Comparison of ENCODE assay signal across 8 mouse cellular contexts in the genomic region with DNA sequence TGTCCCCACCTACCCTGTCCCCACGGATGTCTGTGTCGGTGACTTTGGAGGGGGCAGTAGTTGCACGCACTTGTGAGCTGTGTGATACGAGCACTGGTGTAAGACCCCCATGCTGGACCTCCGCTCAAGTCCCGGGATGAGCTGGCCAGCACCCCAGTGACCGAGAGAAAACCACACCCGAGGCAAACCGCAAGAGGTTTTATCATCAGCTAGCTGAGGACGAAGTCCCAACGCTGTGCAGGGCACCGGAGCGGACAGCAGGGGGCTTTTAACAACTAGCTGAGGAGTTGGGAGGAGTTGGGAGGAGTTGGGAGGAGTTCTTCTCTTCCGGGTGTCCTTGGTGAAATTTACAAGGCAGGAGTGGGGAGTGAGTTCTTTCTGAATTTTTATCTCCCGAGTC. TPM values are rescaled to one million over a fixed set of nuclear protein-coding genes. Genes with fewer than 3 reads are reported as not detected.
DNase-seq lines count a peak whose midpoint lies in the region; ATAC-seq lines count a peak whose summit lies in the region.

No protein-coding gene starts in this region.

- DNase-seq in 3T3-L1 (ENCODE audit: low read depth, low spot score), result peak; percentile 22
- peak; percentile 76 for DNase-seq in adrenal gland, adult 8-10 months
- peak; percentile 63 for DNase-seq in hindbrain, embryonic 10.5 days (ENCODE audit: low spot score)
- DNase-seq in limb, embryonic 10.5 days (ENCODE audit: low spot score), result peak; percentile 52
- peak; percentile 41 for DNase-seq in splenic B cell, adult 2 months (ENCODE audit: low read depth, low spot score)
- no peak for DNase-seq in cerebellum, postnatal 25 days

- H3K36me3 ChIP-seq in forebrain, embryonic 15.5 days, result no peaks in the 10 kb centered on the region
- H3K36me3 ChIP-seq in hindbrain, embryonic 10.5 days, result peaks cover 14% of the 10 kb centered on the region
- peaks cover 23% of the 10 kb centered on the region for H3K36me3 ChIP-seq in limb, embryonic 10.5 days
- no peaks in the 10 kb centered on the region for H3K36me3 ChIP-seq in splenic B cell, adult 2 months (ENCODE audit: control insufficient read depth, insufficient read depth, low read length, poor library complexity, severe bottlenecking)

- H3K4me2 ChIP-seq in forebrain, embryonic 15.5 days (replicated peaks), result peak overlapping the region; percentile 28; the same call in 1 of the 2 replicates

- H3K27ac ChIP-seq in forebrain, embryonic 15.5 days (replicated peaks), result no peak overlapping the region
- H3K27ac ChIP-seq in hindbrain, embryonic 10.5 days, result no peak overlapping the region
- H3K27ac ChIP-seq in limb, embryonic 10.5 days, result no peak overlapping the region

- no peak overlapping the region for H3K9ac ChIP-seq in forebrain, embryonic 15.5 days (replicated peaks)

- H3K27me3 ChIP-seq in forebrain, embryonic 15.5 days, result no peaks in the 10 kb centered on the region
- no peaks in the 10 kb centered on the region for H3K27me3 ChIP-seq in hindbrain, embryonic 10.5 days (ENCODE audit: insufficient read depth, poor library complexity, severe bottlenecking)
- H3K27me3 ChIP-seq in limb, embryonic 10.5 days (ENCODE audit: low read depth, poor library complexity, severe bottlenecking), result no peaks in the 10 kb centered on the region
- H3K27me3 ChIP-seq in splenic B cell, adult 2 months (ENCODE audit: control insufficient read depth, insufficient read depth, low read length, poor library complexity, severe bottlenecking), result no peaks in the 10 kb centered on the region

- 29% methylated on average over 15 of the region's 15 CpGs for WGBS in forebrain, embryonic 15.5 days
- 28% methylated on average over 15 of the region's 15 CpGs for WGBS in hindbrain, embryonic 10.5 days
- 28% methylated on average over 15 of the region's 15 CpGs for WGBS in limb, embryonic 10.5 days

- H3K4me3 ChIP-seq in forebrain, embryonic 15.5 days, result peak overlapping the region; percentile 10; the same call in 1 of the 2 replicates
- peak overlapping the region; percentile 35 for H3K4me3 ChIP-seq in hindbrain, embryonic 10.5 days
- H3K4me3 ChIP-seq in limb, embryonic 10.5 days, result peak overlapping the region; percentile 39

- H3K4me1 ChIP-seq in forebrain, embryonic 15.5 days, result peaks cover 17% of the 10 kb centered on the region
- peaks cover 41% of the 10 kb centered on the region for H3K4me1 ChIP-seq in hindbrain, embryonic 10.5 days (replicated peaks)
- peaks cover 22% of the 10 kb centered on the region for H3K4me1 ChIP-seq in limb, embryonic 10.5 days

- no peak; the same call in 1 of the 2 replicates for ATAC-seq in forebrain, embryonic 15.5 days (replicated peaks)
- ATAC-seq in megakaryocyte progenitor cell, adult 5-6 weeks (replicated peaks; ENCODE audit: poor library complexity), result peak; percentile 64

- no peaks in the 10 kb centered on the region for H3K9me3 ChIP-seq in forebrain, embryonic 15.5 days
- no peaks in the 10 kb centered on the region for H3K9me3 ChIP-seq in hindbrain, embryonic 10.5 days
- no peaks in the 10 kb centered on the region for H3K9me3 ChIP-seq in limb, embryonic 10.5 days (replicated peaks)

RNA-seq across cellular contexts. Expression of gene Aunip, which starts 2.0 kb away (rescaled TPM):
- 1 to 10 TPM in 3 of 4 experiments, under 1 TPM in 1; 0.66 to 2.4 (median 2.2) TPM for total RNA-seq in adrenal gland, adult 8-10 months (2022)
- polyA plus RNA-seq in forebrain, embryonic 15.5 days (2015; fragmentation: Nextera tagmentation; extraction: Ambion mirVana), result 5.1 and 6.8 TPM in 2 replicates
- polyA plus RNA-seq in hindbrain, embryonic 10.5 days (2016; fragmentation: Nextera tagmentation; extraction: Ambion mirVana), result 19.3 and 25.9 TPM in 2 replicates
- 21.9 and 29.6 TPM in 2 replicates for polyA plus RNA-seq in limb, embryonic 10.5 days (2016; fragmentation: Nextera tagmentation; extraction: Ambion mirVana)
- 11.8 and 14.6 TPM in 2 replicates for total RNA-seq in megakaryocyte progenitor cell, adult 5-6 weeks (2015)
- 24.3 and 30.6 TPM in 2 replicates for total RNA-seq in megakaryocyte progenitor cell, adult 5-6 weeks (2017)

RNA-seq across cellular contexts. Expression of gene Paqr7, which starts 16.3 kb away (rescaled TPM):
- 10 to 100 TPM; 54.1 to 81.1 (median 71.3) TPM for total RNA-seq in adrenal gland, adult 8-10 months (2022)
- 10.8 and 12.3 TPM in 2 replicates for polyA plus RNA-seq in forebrain, embryonic 15.5 days (2015; fragmentation: Nextera tagmentation; extraction: Ambion mirVana)
- polyA plus RNA-seq in hindbrain, embryonic 10.5 days (2016; fragmentation: Nextera tagmentation; extraction: Ambion mirVana), result 3.1 and 4.3 TPM in 2 replicates
- polyA plus RNA-seq in limb, embryonic 10.5 days (2016; fragmentation: Nextera tagmentation; extraction: Ambion mirVana), result 1.2 TPM in 2 replicates
- 5.2 and 7.3 TPM in 2 replicates for total RNA-seq in megakaryocyte progenitor cell, adult 5-6 weeks (2015)
- total RNA-seq in megakaryocyte progenitor cell, adult 5-6 weeks (2017), result 11.1 and 13.5 TPM in 2 replicates

RNA-seq across cellular contexts. Expression of gene Mtfr1l, which starts 22.4 kb away (rescaled TPM):
- 100 to 1,000 TPM; 125 to 174 (median 152) TPM for total RNA-seq in adrenal gland, adult 8-10 months (2022)
- 157 and 161 TPM in 2 replicates for polyA plus RNA-seq in forebrain, embryonic 15.5 days (2015; fragmentation: Nextera tagmentation; extraction: Ambion mirVana)
- 115 and 125 TPM in 2 replicates for polyA plus RNA-seq in hindbrain, embryonic 10.5 days (2016; fragmentation: Nextera tagmentation; extraction: Ambion mirVana)
- 104 and 109 TPM in 2 replicates for polyA plus RNA-seq in limb, embryonic 10.5 days (2016; fragmentation: Nextera tagmentation; extraction: Ambion mirVana)
- total RNA-seq in megakaryocyte progenitor cell, adult 5-6 weeks (2015), result 59.1 and 69.8 TPM in 2 replicates
- total RNA-seq in megakaryocyte progenitor cell, adult 5-6 weeks (2017), result 42.7 and 51.0 TPM in 2 replicates

RNA-seq across cellular contexts. Expression of gene Selenon, which starts 39.2 kb away (rescaled TPM):
- 10 to 100 TPM; 28.9 to 58.1 (median 44.4) TPM for total RNA-seq in adrenal gland, adult 8-10 months (2022)
- 11.8 and 27.5 TPM in 2 replicates for polyA plus RNA-seq in forebrain, embryonic 15.5 days (2015; fragmentation: Nextera tagmentation; extraction: Ambion mirVana)
- polyA plus RNA-seq in hindbrain, embryonic 10.5 days (2016; fragmentation: Nextera tagmentation; extraction: Ambion mirVana), result 8.6 and 10.3 TPM in 2 replicates
- polyA plus RNA-seq in limb, embryonic 10.5 days (2016; fragmentation: Nextera tagmentation; extraction: Ambion mirVana), result 10.9 and 13.4 TPM in 2 replicates
- total RNA-seq in megakaryocyte progenitor cell, adult 5-6 weeks (2015), result 31.0 and 32.8 TPM in 2 replicates
- 6.0 and 7.0 TPM in 2 replicates for total RNA-seq in megakaryocyte progenitor cell, adult 5-6 weeks (2017)

RNA-seq across cellular contexts. Expression of gene Stmn1, which starts 44.7 kb away (rescaled TPM):
- 10 to 100 TPM; 20.9 to 31.8 (median 30.0) TPM for total RNA-seq in adrenal gland, adult 8-10 months (2022)
- polyA plus RNA-seq in forebrain, embryonic 15.5 days (2015; fragmentation: Nextera tagmentation; extraction: Ambion mirVana), result 7,875 and 7,989 TPM in 2 replicates
- 2,849 and 3,914 TPM in 2 replicates for polyA plus RNA-seq in hindbrain, embryonic 10.5 days (2016; fragmentation: Nextera tagmentation; extraction: Ambion mirVana)
- 1,855 and 1,993 TPM in 2 replicates for polyA plus RNA-seq in limb, embryonic 10.5 days (2016; fragmentation: Nextera tagmentation; extraction: Ambion mirVana)
- 794 and 868 TPM in 2 replicates for total RNA-seq in megakaryocyte progenitor cell, adult 5-6 weeks (2015)
- total RNA-seq in megakaryocyte progenitor cell, adult 5-6 weeks (2017), result 1,207 and 1,242 TPM in 2 replicates

Comparison
In these comparisons a context has a peak if more than half of its experiments do, and no peak if none do; other contexts are left out.
1. DNase-seq: peak in 3T3-L1 (single experiment), adrenal gland, adult 8-10 months (single experiment), hindbrain, embryonic 10.5 days (single experiment), limb, embryonic 10.5 days (single experiment) and splenic B cell, adult 2 months (single experiment); none in cerebellum, postnatal 25 days (0 of 2).
2. Peak in every context shown above with its lines, with median percentiles within 50 percentile points of each other: H3K4me3 ChIP-seq.